Mouse (Mus musculus) B cell, adult 2 months (primary cell): ENCODE measurements around the gene Calcoco1.
A peak's percentile ranks its signal among the peaks of the same experiment; 100 is the strongest.

Experiments
- DNase-seq, 2 experiments: peaks; one replicate each; pipeline ENCODE4 v3.0.0; 2022

Gene Calcoco1

DNA sequence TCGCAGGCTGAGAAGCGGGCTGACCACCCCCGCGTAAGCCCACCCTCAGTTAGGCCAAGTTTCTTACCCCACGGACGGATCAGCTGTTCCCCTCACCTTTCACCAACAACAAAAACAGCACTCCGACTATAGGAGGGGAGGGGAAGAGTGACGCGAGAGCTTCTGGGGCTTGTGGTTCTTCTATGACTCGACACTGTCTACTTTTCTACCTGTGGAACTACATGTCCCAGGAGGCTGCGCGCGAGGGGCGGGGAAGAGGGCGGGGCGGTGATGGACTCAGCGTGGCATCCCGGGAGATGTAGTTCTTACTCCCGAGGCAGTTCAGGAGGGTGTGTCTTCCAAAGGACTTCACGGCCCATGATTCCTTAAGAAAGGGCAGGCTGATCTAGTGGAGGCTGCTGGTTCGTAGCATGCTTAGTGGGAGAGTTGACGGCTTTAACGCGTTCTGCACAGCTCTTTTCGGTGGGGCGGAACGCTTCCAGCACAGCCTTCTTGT, at the start of gene Calcoco1:
Calcoco1 (minus strand) TSS at position 199 of the 496 bp plus-strand sequence.
- peak; percentile 94 to 97 for DNase-seq

DNA sequence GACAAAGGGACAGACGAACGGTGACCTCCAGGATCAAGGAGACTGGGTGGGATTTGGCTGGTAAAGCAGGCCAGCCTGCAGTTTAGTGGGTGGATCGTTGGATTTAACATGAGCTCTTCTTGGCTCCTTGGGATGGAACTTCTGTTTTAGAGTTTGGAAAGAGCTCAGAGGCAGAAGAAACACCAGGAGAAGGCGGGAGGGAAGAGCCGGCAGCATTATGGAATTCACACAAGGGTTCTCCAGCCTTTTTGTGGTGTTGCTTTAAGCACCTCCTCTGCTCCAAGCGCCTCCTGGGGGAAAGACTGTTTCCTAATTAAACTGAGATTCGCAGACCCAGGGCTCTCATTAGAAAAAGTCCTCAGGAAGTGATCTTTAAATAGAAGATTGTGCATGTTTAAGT, 48.9 kb upstream of the Calcoco1 start:
- no peak for DNase-seq

DNA sequence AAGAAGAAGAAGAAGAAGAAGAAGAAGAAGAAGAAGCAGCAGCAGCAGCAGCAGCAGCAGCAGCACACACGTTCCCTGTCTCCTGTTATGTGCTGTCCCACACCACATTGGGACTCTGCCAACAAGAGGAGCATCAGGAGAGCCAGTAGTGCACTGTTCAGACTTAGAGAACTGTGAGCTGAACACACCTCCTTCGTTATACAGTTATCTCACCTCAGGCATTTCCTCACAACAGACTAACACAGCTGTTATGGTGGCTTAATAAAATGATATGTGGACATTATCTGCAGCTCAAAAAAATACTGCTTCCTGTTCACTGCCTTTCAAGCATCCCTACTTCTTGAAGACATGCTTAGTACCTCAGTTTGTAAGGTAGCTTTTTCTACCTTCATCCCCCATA, 43.2 kb upstream of the Calcoco1 start:
- no peak for DNase-seq

GRCm38 (mm10) chr15:102761745-102762378, 39.9 kb upstream of the Calcoco1 start:
- DNase-seq = peak; percentile 39 to 44

- no peak for DNase-seq
Observed at GRCm38 (mm10) chr15:102757686-102758085, 35.7 kb upstream of the Calcoco1 start.

DNA sequence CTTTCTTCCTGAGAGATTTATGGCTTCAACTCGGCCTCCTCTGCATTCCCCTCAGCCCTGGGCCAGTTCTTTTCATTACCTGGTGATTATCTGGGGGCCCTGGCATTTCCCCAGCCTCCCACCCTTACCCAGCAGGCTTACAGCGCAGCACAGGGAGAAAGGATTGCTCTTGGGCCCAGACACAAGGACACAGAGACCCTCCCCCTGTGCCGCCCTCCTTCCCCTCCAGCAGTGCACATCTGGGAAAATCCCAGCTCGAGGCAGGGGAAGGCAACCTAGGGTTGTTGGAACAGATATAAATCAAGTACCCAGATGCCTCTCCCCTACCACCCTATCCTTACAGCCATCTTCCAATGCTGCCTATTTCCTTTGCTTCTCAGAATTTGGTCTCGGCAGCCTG, 33.1 kb upstream of the Calcoco1 start:
- no peak for DNase-seq

DNA sequence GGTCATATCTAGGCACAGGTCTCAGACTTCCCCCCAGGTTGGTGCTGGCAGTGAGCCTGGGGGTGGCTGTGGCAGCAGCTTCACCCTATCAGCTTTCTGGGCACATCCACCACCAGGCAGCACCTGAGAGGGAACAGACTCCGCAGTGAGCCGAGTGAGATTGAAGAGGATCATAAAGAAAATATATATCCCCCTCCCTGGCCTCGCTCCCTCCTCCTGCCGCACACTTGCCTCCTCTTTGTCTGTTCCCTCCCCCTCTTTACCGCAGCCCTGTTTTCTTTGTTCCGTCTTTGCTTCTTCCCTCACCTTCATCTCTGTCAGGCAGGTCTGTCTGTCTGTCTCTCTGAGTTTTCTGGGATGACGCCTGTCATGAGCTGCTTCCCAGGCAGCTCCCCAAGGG, 32.4 kb upstream of the Calcoco1 start:
- DNase-seq = no peak

- peak; percentile 63 to 68 for DNase-seq
Observed at GRCm38 (mm10) chr15:102753170-102753569, 31.2 kb upstream of the Calcoco1 start.

DNA sequence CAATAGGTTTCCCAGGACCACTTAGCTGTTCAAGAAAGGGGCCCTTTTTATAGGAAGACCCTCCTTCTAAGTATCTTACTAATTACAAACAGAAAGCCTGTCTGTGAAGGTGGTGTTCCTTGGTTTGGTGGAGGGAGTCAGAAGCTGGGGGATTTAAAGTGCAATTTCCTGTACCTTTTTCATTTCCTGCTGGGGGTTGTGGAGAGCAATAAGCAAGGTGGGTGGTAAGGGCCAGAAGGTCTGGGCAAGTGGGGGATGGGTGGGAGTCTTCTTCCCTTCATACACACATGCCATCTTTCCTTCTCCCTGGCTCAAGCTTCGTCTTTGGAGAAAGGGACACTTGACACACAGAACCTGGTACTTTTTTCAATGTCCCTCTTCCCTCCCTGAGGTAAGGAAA, 30.2 kb upstream of the Calcoco1 start:
- no peak for DNase-seq

GRCm38 (mm10) chr15:102750241-102750640, 28.3 kb upstream of the Calcoco1 start:
- no peak for DNase-seq

- DNase-seq = no peak
Observed at GRCm38 (mm10) chr15:102749103-102749502, 27.1 kb upstream of the Calcoco1 start.

- no peak for DNase-seq
Observed at GRCm38 (mm10) chr15:102747853-102748252, 25.9 kb upstream of the Calcoco1 start.

- DNase-seq = peak in 1 of 2 experiments; percentile 19
Observed at GRCm38 (mm10) chr15:102747286-102747640, 25.3 kb upstream of the Calcoco1 start.

- peak; percentile 46 to 49 for DNase-seq
Observed at GRCm38 (mm10) chr15:102746488-102747285, 24.7 kb upstream of the Calcoco1 start.

DNA sequence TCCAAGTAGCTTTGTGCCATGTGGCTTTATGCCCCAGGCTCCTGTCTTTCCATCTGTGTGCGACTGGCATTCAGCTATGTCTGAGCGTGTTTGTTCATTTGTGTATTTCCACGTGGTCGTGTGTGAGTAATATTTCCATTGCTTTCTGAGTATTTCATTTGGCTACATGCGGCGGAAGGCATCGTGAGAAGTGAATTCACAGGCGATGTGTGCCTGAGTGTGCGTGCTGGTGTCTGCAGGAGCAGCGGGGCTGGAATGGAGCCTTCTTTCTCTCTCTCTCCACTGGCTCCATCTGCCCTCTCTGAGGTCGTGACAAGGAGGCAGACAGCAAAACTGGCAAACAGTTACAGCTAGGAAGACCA, 24.1 kb upstream of the Calcoco1 start:
- DNase-seq = no peak

GRCm38 (mm10) chr15:102745387-102745786, 23.4 kb upstream of the Calcoco1 start:
- no peak for DNase-seq

DNA sequence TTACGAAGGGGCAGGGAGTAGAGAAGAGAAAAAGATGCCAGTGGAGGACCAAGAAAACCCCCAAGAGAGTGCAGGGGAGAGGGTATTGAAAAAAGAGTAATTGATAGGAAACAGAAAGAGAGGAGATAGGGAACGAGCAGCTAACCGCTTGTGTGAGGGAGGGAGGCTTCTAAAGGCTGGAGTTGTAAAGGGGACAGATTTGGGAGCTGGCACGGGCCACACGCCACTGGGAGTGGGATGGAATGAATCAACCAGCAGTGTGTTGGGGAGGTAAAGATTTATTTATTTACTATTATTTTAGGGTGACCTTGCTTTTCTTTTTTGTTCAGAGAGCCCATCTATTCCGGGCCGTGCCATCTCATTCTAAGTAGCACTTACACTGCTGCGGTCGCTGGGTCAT, 22.9 kb upstream of the Calcoco1 start:
- no peak for DNase-seq

DNA sequence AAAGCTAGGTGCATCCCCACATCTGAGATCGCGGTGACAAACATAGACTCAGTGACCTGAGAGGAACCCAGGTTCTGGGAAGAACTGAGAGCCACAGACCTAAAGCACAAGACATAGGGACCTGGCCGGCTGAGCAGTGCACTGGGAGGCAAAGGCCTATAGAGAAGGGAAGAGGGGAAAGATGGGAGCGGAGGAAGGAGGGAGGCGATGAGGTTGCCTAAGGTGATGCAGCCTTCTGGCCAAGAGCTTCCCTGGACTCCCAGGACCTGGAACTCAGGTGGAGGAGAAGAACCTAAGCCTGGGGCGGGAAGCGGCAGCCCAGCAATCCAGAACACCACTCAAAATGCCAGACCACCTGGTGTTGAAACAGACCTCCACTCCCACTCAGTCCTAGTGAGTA, 22.4 kb upstream of the Calcoco1 start:
- DNase-seq = no peak

DNA sequence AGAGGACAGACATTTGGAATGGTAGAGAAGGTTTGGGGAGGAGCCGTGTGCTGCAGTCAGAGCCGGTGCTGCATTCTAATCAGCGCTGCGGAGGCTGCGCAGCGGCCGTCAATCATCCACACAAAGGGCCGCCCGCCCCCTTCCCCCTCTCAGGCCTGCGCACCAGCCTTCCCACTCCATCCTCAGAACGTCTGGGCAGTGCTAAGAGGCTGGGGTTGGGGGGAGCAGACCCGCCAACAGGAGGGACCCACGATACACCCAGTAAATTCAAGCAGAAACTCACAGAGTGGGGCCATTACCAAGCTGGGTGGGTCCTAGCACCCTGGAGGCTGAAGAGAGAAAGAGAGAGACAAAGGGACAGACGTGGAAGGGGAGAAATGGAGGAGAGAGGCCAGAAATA, 22.0 kb upstream of the Calcoco1 start:
- DNase-seq = no peak

- DNase-seq = no peak
Observed at GRCm38 (mm10) chr15:102743196-102743595, 21.2 kb upstream of the Calcoco1 start.

- peak; percentile 91 to 93 for DNase-seq
Observed at GRCm38 (mm10) chr15:102742589-102742988, 20.6 kb upstream of the Calcoco1 start.

DNA sequence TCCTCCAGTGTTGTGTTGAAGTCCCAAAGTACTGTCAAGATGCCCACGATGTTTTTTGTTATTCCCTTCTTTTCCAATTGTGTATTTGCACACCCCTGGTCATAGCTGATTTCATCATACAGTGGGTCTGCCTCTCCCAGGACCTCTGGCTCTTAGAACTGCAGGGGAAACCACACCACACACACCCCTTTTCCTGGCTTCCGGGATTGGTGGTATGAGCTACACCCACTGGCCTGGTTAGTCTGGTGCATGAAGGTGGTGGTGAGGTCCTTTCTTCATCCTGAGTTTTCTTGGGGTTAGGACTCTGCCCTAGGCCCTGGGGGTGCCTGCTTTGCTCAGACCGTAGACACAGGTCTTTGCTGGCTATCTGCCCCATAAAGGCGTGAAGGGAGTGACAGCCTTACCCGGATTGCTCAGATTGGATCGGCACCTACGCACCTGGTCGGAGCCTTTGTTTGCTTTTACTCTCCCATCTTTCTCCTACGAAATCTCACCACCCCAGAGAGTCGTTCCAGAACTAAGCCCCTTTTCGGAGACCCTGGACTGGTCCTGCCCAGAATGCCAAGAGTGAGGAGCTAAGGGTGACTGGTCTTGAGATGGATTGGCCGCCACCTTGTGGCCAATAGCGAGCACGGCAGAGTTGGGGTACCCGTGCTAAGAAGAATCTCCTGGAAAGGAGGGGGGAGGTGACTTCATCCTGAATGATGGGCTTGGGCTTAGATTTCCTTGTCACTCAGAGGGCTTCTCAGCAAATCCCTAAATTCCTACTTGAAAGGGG, 17.7 kb upstream of the Calcoco1 start:
- peak; percentile 56 to 57 for DNase-seq

GRCm38 (mm10) chr15:102738434-102738833, 16.5 kb upstream of the Calcoco1 start:
- DNase-seq = no peak

- no peak for DNase-seq
Observed at GRCm38 (mm10) chr15:102737092-102737491, 15.1 kb upstream of the Calcoco1 start.
